Mouse (Mus musculus): ENCODE results near the gene Rpusd3. TPM values are rescaled to one million over a fixed set of nuclear protein-coding genes. Genes with fewer than 3 reads are reported as not detected.

Rpusd3 gene
- polyA plus RNA-seq, 1 experiment from 2014 or later = 1.5 TPM

Other genes with a start within 250 kb of the Rpusd3 start
- not detected in 3 replicates for gene Lhfpl4, start 224.0 kb downstream of the Rpusd3 start, polyA plus RNA-seq (2018)
- gene Mtmr14, start 181.5 kb downstream of the Rpusd3 start, polyA plus RNA-seq (2018) = 17.8 to 43.7 TPM (median 23.3 TPM) in 3 replicates
- gene Cpne9, start 137.0 kb downstream of the Rpusd3 start, polyA plus RNA-seq (2018) = not detected in 3 replicates
- 24.0 to 33.8 TPM (median 28.7 TPM) in 3 replicates for gene Brpf1, start 112.2 kb downstream of the Rpusd3 start, polyA plus RNA-seq (2018)
- gene Ogg1, start 92.4 kb downstream of the Rpusd3 start, polyA plus RNA-seq (2018) = 5.2 to 11.7 TPM (median 7.6 TPM) in 3 replicates
- 148 to 193 TPM (median 166 TPM) in 3 replicates for gene Camk1, start 75.4 kb downstream of the Rpusd3 start, polyA plus RNA-seq (2018)
- 21.8 to 25.0 TPM (median 22.9 TPM) in 3 replicates for gene Tada3, start 41.5 kb downstream of the Rpusd3 start, polyA plus RNA-seq (2018)
- 315 to 508 TPM (median 391 TPM) in 3 replicates for gene Arpc4, start 41.2 kb downstream of the Rpusd3 start, polyA plus RNA-seq (2018)
- 1.8 to 6.3 TPM (median 3.5 TPM) in 3 replicates for gene Ttll3, start 30.1 kb downstream of the Rpusd3 start, polyA plus RNA-seq (2018)
- gene Cidec, start 16.4 kb upstream of the Rpusd3 start, polyA plus RNA-seq (2018) = not detected in 3 replicates
- 14.3 to 38.5 TPM (median 29.7 TPM) in 3 replicates for gene Jagn1, start 23.2 kb upstream of the Rpusd3 start, polyA plus RNA-seq (2018)
- gene Il17re, start 39.1 kb upstream of the Rpusd3 start, polyA plus RNA-seq (2018) = not detected in 3 replicates
- not detected in 3 replicates for gene Il17rc, start 52.1 kb upstream of the Rpusd3 start, polyA plus RNA-seq (2018)
- 14.8 to 22.0 TPM (median 17.8 TPM) in 3 replicates for gene Creld1, start 64.0 kb upstream of the Rpusd3 start, polyA plus RNA-seq (2018)
- gene Prrt3, start 82.6 kb upstream of the Rpusd3 start, polyA plus RNA-seq (2018) = not detected in 3 replicates
- 82.1 to 91.7 TPM (median 91.0 TPM) in 3 replicates for gene Emc3, start 112.3 kb upstream of the Rpusd3 start, polyA plus RNA-seq (2018)
- gene Fancd2, start 112.3 kb upstream of the Rpusd3 start, polyA plus RNA-seq (2018) = 0.21 to 2.5 TPM (median 0.72 TPM) in 3 replicates
- gene Fancd2os, start 181.4 kb upstream of the Rpusd3 start, polyA plus RNA-seq (2018) = not detected in 3 replicates
- 119 to 193 TPM (median 182 TPM) in 3 replicates for gene Brk1, start 185.4 kb upstream of the Rpusd3 start, polyA plus RNA-seq (2018)
- gene Vhl, start 204.6 kb upstream of the Rpusd3 start, polyA plus RNA-seq (2018) = 9.9 to 17.1 TPM (median 13.7 TPM) in 3 replicates
- gene Irak2, start 219.1 kb upstream of the Rpusd3 start, polyA plus RNA-seq (2018) = 37.2 to 60.7 TPM (median 44.6 TPM) in 3 replicates

Measured in macrophage (primary cell).